Mouse (Mus musculus) large intestine, adult 2 months (tissue): ENCODE results near the gene Cercam. TPM values are rescaled to one million over a fixed set of nuclear protein-coding genes. Genes with fewer than 3 reads are reported as not detected.
"Not testable (repeated sequence)": the region's sequence is repeated elsewhere in the genome, so short reads cannot be mapped to it uniquely, and the experiment has no call there.

Experiments
- DNase-seq: peaks from one replicate; pipeline ENCODE4 v3.0.0-alpha.2; 2012; ENCODE audit warnings: low read depth, low spot score
- WGBS: fragments of 180-500 bp; shearing (Covaris S2); methylation state at CpG from one replicate; pipeline ENCODE4 v1.1.7; 2018; 5-methylcytosine and 5-hydroxymethylcytosine counted together
- polyA plus RNA-seq: library from polyadenylated mRNA; depleted of rRNA; stranded (reverse); fragments of >200 nt; gene quantifications from 2 replicates; pipeline ENCODE4 v1.2.3, GENCODE M21; 2012; rRNA removed

Gene Cercam
- polyA plus RNA-seq, 1 experiment: 6.3 TPM

- WGBS: under 1% methylated on average over 61 of the region's 61 CpGs
- peak; percentile 59 for DNase-seq
These were observed 21.2 kb downstream of the Cercam start for GRCm38 (mm10) chr2:29889991-29890833.

DNA sequence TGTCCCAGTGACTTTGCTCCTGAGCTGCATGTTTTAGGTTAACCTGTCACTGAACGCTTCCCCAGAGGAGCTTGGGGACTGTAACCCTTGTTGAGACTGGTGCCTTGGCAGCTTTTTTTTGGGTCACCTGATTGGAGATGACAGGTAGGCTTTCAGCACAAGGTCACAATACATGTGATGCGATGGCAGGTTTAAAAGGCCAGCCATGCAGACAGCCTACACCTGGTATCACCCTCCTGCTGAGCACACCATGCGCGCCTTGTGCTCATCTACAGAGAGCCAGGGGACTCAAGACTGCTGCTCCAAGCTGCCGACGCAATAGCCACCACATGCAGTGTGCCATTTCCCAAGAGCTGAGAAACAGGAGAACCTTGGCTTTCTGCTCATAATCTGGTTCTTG is 22.8 kb downstream of the Cercam start:
- over 99% methylated on average over 6 of the region's 6 CpGs for WGBS
- no peak for DNase-seq

DNA sequence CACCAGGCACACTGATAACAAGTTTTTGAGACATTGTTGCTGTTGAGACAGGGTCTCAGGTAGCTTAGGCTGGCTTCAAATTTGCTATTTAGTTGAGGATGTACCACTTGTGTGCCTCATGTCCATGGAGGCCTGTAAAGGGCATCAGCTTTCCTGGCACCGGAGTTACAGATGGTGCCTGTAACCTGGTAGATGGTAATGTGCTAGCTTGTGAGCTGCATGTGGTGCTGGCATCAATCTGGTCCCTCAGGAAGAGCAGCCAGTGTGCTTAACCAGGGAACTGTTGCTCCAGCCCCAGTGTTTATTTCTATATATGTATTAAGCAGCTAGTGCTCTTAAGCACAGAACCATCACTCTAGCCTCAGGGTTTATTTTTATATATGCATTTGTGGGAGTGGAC is 27.1 kb downstream of the Cercam start:
- no peak for DNase-seq
- 97% methylated on average over 1 of the region's 1 CpGs for WGBS

- no peak for DNase-seq
- 52% methylated on average over 2 of the region's 2 CpGs for WGBS
These were observed 28.4 kb downstream of the Cercam start for GRCm38 (mm10) chr2:29897366-29897765.

DNA sequence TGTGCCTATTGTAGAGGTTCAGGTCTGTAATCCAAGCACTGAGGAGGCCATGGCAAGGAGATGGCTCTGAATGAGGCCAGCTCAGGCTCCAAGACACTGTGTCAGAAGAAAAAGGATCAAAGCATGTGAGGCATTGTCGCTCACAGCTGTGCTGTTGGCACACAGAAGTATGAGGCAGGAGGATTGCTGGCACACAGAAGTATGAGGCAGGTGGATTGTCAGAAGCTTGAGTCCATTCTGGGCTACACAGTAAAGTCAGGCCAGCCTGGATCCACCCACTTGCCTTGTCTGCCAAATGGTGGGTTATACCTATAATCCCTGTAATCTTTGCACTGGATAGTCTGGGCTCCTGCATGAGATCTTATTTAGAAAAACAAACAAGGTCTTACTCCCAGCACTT is 29.1 kb downstream of the Cercam start:
- DNase-seq: no peak
- 86% methylated on average over 1 of the region's 1 CpGs for WGBS

DNA sequence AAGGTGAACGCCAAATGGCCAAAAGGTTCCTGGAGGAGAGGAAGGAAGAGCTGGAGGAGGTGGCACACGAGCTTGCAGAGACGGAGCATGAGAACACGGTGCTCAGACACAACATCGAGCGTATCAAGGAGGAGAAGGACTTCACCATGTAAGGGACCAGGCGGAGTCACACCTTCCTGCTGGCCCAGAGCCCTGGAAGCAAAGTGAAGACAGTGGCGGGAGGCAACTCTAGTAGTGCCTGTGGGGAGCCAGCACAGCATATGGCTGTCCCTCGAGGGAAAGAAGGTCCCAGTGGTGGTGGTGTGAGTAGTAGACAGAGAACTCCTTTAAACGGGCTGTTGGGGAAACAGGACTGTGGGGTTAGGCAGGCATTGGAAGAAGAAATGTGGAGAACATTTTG is 33.2 kb downstream of the Cercam start:
- no peak for DNase-seq
- WGBS: 87% methylated on average over 10 of the region's 10 CpGs

- not testable (repeated sequence) for DNase-seq
- 86% methylated on average over 2 of the region's 2 CpGs for WGBS
These were observed 39.2 kb downstream of the Cercam start for GRCm38 (mm10) chr2:29908171-29908570.

- DNase-seq: no peak
- 99% methylated on average over 2 of the region's 2 CpGs for WGBS
These were observed 41.1 kb downstream of the Cercam start for GRCm38 (mm10) chr2:29910042-29910441.

DNA sequence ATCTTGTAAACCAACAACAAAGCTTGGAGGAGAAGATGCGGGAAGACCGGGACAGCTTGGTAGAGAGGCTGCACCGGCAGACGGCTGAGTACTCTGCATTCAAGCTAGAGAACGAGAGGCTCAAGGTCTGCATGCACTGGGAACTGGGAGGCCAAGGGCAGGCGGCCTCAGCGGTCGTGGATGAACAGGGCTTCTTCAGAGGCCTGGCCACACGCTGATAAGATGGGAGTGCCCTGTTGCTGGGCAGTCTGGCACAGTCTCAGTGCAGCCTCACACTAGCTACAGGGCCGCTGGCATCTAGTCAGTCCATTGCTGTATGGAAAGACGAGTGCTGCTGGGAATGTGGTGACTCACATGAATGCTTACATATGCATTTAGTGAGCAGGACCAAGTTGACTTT is 48.7 kb downstream of the Cercam start:
- no peak for DNase-seq

GRCm38 (mm10) chr2:29922011-29922410 is 53.0 kb downstream of the Cercam start:
- WGBS: 37% methylated on average over 11 of the region's 11 CpGs
- DNase-seq: no peak

More for the DNA sequence above, 48.7 kb downstream of the Cercam start:
- 95% methylated on average over 11 of the region's 11 CpGs for WGBS

DNA sequence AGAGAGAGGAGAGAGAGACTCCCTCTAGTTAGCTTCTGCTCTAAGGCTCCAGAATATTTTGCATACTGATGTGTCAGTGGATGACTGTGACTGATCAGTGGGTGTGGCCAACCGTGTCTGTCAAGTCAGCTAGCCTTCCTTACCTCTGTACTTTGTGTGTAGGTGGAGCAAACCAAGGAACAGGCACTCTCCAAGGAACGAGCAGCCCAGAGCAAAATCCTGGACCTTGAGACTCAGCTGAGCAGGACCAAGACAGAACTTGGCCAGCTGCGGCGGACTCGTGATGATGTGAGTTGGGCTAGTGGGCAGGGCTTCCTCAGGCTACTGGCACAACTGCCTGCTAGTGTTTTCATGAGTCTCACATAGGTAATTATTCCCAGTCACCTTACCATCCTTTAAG is 57.6 kb downstream of the Cercam start:
- WGBS: 75% methylated on average over 5 of the region's 5 CpGs
- no peak for DNase-seq

DNA sequence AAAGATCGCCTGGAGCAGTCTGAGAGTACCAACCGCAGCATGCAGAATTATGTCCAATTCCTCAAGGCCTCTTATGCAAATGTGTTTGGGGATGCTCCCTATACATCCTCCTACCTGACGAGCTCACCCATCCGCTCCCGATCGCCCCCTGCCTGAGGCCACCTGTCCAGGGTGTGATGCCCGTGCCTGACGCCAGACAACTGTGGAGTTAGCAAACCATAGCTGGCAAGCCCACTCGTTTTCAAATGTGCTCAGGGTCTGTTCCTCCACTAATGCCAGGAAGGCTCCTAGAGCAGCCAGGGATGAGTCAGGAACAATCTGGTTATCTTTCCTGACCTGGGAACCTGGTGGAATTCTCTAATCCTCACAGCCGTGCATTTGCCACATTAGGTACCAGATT is 61.5 kb downstream of the Cercam start:
- 77% methylated on average over 10 of the region's 10 CpGs for WGBS

GRCm38 (mm10) chr2:29931194-29931593 is 62.2 kb downstream of the Cercam start:
- peak; percentile 11 for DNase-seq
- 43% methylated on average over 6 of the region's 6 CpGs for WGBS

More for the DNA sequence above, 61.5 kb downstream of the Cercam start:
- no peak for DNase-seq

Other genes starting within 250 kb of the Cercam start
- gene Rapgef1, start 249.4 kb upstream of the Cercam start, polyA plus RNA-seq: 25.0 and 31.5 TPM in 2 replicates
- 0.16 and 0.17 TPM in 2 replicates for gene Gm13420, start 117.5 kb upstream of the Cercam start, polyA plus RNA-seq
- gene Gm13547, start 109.9 kb upstream of the Cercam start, polyA plus RNA-seq: not detected in 2 replicates
- 45.6 and 61.9 TPM in 2 replicates for gene Coq4, start 81.7 kb upstream of the Cercam start, polyA plus RNA-seq
- gene Trub2, start 80.7 kb upstream of the Cercam start, polyA plus RNA-seq: 30.7 and 39.8 TPM in 2 replicates
- gene Slc27a4, start 66.5 kb upstream of the Cercam start, polyA plus RNA-seq: 258 and 558 TPM in 2 replicates
- gene Urm1, start 49.1 kb upstream of the Cercam start, polyA plus RNA-seq: 45.5 and 46.8 TPM in 2 replicates
- gene Odf2, start 20.1 kb downstream of the Cercam start, polyA plus RNA-seq: 16.7 and 21.0 TPM in 2 replicates
- gene Gle1, start 66.3 kb downstream of the Cercam start, polyA plus RNA-seq: 13.2 and 16.9 TPM in 2 replicates
- gene Sptan1, start 96.4 kb downstream of the Cercam start, polyA plus RNA-seq: 155 and 204 TPM in 2 replicates
- 10.9 and 11.2 TPM in 2 replicates for gene Wdr34, start 179.7 kb downstream of the Cercam start, polyA plus RNA-seq
- 39.5 and 42.1 TPM in 2 replicates for gene Set, start 188.2 kb downstream of the Cercam start, polyA plus RNA-seq
- 9.2 and 13.2 TPM in 2 replicates for gene Pkn3, start 208.5 kb downstream of the Cercam start, polyA plus RNA-seq
- 93.5 and 106 TPM in 2 replicates for gene Zdhhc12, start 224.5 kb downstream of the Cercam start, polyA plus RNA-seq